Mouse (Mus musculus) skeletal muscle tissue, adult 2 months (tissue): Measurements from ENCODE around the gene Lin28b.

Experiments
- DNase-seq: peaks from one replicate; pipeline ENCODE4 v3.0.0-alpha.2; 2012; ENCODE audit warnings: low read depth, low spot score

Gene Lin28b

DNA sequence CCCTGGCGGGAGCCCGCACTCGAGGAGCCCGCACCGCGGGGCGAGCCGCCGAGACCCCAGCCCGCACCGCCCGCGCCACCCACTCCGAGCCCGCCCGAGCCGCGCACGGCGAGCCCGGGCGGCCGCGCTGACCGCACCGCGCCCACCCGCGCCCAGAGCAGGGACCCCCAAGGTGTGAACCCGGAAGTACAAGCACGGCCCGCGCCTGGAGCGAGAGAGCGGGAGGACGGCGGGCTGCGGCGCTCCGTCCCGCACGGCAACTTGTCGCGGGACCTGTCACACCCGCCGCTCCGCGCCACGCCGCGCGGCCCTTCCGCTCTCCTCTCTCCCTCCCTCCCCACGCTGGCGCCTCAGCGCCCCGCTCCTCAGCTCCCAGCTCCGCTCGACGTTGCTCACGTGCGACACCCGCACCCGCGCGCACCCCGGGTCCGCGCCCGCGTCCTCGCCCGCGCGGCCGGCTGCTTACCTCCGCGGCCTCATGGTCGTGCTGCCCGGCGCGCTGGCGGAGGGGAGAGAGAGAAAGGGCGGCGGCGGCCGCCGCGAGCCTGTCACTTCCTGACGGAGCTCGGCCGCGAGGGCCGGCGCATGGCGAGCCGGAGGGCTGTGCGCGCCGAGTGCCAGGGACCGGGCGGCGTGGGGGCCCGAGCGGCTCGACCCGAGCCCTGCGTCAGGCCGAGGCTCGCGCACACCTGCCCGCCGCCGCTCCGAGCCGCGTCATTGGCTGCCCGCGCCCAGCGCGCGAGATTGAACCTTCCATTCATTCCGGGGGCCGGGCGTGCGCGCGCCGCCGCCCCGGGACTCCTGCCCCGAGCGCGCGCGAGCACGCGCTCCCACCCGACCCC, at the start of gene Lin28b:
Gene Lin28b, minus strand, starts transcription at position 635 of the 842 bp plus-strand sequence.
- DNase-seq, result no peak

DNA sequence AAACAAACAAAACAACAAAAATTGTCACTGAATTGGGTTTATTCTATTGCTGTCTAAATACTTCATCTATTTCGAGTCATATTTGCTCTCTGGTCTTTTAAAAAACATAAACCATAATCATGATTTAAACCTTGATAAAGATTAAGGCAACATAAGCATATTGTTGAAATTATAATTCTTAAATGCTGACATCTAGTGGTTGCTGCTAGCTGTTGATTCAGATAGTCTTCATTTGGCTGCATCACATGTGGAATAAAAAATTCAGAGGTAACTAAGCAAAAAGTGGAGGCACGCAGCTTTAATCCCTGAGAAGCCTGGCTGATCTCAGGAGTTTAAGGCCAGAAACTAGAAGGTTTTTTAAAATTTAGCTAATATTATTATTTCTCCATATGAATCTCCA, 25.6 kb upstream of the Lin28b start:
- DNase-seq, result no peak

DNA sequence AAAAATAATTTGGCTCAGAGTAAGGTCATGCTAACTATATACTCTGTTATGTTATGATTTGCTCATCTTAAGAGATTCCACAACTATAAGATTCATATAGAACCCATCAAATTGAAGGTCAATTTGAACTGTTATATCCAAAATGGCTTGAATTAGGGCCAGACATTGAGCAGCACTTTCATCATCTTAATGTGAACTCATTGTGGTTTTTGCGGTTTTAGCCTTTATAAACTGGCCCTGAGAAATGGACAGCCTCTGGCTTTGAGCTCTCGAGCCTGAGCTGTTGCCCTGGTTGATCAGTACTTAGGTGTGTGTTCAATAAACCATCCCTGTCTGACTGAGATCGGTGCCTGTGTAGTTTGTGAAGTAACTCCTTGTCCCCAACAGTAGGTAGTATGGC, 24.5 kb upstream of the Lin28b start:
- no peak for DNase-seq

DNA sequence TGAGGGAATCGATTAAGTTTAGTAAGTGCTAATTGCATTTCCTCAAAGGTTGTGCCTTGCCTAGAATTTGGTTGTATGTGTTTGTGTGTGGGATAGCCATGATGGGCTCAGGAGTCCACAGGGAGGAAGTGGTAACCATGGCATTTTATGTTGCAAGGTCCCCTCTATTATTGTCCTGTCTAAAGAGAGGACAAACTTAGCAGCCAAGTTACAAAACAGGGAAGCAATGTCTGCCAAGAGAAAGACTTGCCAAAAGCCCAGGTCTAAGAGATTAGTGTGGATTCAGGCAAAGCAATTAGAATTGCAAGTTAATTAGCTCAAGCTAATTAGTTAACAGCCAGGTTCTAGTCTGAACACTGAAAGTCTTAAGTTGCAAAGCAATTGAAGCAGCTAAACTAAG, 14.1 kb upstream of the Lin28b start:
- DNase-seq, result no peak

DNA sequence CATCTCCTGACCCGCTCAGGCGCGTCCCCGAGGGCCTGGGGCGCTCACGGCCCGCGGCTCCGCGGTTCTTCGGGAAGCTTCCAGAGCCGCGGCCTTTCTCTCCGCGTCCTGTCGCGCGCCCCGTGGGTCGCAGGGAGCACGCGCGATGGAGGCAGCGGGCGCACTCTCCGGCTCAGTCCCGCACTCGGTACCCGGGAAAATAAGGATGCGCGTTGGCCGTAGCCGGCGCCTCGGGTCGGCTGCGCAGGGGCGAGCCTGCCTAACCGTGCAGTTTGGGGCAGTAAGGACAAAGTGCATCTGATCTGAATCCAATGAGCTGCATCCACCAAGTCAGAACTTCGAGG, 380 bp upstream of the Lin28b start:
- DNase-seq, result no peak

DNA sequence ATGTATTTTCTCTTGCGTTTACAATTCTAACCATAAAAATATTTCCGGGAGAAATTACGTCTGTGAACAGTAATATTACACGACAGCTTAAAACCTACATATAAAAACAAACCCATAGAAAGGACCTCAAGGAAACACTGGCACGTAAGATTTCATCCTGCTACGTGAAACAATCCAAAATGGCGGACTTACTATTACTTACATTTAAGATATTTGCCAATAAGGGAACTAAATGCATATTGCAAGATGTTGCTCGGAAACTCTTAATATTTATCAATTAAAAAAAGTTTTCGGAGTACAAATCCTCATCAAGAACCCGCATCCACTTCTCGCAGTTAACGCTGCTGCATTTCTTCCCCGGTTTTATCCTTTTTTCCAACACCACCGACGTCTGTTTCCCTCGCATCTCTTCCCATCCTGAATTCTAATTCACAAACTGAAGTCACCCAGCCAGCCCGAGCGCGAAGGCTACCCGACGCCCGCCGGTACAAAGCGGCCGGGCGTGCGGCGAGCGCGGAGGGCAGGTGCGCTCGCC, 902 bp downstream of the Lin28b start:
- no peak for DNase-seq

DNA sequence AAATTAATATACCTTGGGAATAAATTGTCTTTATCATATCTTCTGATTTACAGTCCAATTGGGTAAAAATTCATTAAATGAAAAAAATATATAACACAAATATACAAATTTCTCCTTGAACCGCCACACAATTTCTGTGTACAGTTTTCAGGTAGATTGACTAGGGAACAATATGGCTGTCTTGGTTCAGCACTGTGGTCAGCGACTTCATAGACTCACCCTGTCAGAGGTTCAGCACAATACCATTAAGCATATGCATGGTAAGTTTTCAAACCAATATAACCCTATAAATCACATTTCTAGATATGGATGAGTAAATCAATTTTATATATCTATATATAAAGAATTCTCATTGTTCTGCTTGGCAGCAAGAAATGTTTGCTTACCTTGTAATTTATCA, 3.0 kb downstream of the Lin28b start:
- DNase-seq, result no peak

DNA sequence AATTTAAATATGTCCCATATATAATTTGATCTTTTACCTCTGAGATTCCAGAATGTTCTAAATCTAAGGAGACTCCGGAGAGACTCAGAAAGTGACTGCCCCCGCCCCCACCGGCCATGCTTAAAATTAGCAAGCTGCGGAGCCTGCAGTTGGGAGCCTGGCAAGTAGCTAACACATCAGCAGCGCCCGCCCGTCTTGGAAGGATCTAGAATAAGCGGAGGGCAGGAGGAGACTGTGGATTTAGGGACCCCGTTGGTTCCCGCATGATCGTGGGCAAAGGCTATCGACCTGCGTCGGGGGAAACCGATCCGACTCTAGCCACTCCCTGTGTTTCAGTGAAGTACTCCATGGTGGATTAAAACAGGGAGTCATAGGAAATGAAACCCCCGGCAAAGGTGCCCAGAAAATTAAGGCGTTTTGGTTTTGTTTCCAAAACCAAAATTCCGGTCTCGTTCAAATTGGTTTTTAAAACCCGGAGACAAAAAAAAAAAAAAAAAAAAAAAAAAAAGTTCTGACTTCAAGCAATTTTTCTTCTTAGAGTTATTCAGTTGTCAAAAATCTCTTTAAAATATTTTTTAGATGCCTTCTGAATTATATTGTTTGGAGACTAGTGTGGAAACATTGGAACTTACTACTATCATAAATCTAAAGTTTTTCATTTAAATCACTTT, 12.4 kb downstream of the Lin28b start:
- no peak for DNase-seq

DNA sequence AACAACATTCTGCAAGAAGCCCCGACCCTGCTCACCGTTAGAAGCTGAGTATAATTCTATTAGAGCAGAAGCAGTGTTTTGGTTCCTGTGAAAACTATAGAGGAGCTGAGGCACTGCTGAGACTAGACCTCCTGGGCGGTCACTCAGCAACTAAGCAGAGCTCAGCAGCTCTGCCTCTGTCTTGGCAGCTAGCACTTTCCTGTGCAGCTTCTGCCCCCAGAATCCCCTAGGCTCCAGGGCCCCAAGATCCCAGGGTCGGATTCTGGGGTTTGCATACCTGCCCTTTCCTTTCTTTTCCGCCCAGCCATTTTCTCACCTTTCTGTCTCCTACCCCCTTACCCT, 13.1 kb downstream of the Lin28b start:
- no peak for DNase-seq

DNA sequence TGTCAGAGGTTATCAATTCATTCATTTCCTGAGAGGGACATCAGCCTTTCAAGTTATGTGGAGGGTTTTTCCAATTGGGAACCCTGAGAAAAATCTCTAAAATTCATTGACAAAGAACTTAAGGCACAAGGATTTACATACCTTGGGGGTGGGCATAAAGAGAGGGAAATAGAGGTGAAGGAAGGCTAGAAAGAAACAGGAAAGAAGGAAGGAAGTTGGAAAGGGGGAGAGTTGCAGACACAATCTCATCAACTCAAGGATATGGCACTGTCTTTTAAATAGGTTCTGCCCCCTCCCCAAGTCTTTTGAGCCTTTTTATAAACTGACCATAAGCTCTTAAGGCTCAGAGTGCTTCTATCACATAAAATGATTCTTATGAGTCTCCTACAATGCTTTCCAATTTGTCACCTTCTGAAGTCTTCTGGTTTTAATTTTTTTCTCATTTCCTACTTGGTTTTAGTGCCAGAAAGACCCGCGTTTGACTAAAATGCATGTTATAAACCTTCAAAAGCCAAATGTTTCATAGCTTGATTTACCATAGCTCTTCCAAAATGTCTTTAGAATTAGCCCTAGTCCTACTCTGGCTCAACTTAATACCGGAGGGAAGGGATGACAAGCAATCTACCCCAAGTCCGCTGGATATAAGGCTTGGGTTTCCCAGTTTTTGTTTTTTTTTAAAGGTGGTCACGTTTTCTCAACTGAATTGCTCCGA, 13.6 kb downstream of the Lin28b start:
- DNase-seq, result no peak

DNA sequence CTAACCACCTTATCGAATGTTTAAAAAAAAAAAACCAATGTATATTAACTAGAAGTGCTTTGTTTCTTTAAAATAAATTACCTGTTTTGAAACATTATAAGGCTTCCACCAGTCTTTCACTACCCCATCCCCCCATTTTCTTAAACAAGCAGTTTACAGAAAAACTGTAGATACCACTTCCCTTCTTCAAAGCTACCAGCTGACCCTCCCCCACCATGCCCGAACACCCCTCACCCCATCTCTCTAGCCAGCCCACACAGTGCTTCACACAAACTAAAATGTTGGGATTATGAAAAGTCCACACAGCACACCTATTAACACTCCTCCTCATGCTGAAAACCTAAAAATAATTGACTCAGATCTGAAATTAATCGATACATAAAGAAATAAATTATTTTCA, 14.9 kb downstream of the Lin28b start:
- no peak for DNase-seq

DNA sequence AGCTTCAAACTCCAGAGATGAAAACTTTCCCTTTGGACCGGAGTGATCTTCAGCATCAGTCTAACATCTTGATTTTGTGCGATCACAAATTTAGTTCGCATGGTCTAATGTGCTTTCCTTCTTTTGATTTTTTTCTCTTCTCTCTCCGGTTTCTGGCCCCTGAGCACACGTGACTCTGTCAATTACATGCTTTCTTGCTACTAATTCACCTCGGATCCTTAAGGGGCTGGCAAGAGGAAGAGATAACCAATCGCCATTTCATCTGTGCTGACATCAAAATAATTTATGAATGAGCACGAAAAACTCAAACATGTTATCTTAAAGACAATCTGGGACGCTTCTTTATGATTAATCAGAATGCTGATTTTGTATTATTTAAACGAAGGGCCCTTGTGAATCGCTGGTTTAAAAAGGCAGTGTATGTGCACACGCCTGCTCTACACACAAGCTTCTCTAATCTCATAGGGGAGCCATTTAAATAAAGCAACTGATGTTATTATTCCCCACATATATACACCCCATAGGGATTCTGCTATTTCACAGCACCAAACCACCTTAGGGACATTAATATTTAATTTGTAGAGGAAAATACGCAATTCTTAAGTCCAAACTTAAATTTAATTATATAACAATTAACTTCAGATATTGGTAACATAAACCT, 16.0 kb downstream of the Lin28b start:
- no peak for DNase-seq

DNA sequence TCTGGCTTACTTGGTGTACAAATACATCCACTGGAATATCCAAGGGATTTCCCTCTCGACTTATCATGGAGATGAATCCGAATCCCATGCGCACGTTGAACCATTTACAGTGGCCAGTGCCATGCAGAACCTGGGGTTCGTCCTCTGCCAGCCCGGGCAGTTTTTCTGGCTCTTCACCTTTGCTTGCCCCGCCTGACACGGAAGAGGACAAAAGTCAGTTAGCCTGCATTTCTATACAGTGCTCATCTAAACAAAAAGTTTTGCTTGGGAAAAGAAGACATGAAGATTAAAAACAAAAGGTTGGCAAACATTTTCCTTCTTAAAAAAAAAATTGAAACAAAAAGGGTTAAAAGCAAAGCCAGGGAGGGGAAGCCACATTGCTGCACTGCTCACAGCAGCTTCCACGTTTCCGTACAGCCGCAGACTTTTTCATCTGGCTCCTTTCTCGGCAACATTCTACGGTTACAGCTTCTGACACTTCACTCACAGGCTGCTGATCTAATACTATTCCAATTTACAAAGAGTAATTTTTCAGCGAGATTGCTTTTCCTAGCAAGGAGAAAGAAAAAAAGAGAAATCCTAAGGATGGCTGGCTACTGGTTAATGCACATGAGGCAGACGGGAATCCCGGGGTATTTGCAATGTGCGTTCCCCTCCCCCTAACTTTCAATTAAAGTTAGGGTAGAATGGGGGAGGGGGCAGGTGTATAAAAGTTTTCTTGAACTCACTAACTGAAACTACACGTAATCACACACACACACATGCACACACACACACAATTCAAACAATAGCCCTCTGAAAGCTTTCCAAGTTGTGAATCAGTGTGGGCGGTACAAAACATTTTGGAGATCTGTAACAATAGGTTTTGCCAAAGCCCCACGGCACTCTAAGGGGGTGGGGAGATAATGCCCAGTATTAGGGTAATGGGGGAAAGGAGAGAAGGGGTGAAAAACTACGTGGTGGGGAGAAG, 16.9 kb downstream of the Lin28b start:
- no peak for DNase-seq

DNA sequence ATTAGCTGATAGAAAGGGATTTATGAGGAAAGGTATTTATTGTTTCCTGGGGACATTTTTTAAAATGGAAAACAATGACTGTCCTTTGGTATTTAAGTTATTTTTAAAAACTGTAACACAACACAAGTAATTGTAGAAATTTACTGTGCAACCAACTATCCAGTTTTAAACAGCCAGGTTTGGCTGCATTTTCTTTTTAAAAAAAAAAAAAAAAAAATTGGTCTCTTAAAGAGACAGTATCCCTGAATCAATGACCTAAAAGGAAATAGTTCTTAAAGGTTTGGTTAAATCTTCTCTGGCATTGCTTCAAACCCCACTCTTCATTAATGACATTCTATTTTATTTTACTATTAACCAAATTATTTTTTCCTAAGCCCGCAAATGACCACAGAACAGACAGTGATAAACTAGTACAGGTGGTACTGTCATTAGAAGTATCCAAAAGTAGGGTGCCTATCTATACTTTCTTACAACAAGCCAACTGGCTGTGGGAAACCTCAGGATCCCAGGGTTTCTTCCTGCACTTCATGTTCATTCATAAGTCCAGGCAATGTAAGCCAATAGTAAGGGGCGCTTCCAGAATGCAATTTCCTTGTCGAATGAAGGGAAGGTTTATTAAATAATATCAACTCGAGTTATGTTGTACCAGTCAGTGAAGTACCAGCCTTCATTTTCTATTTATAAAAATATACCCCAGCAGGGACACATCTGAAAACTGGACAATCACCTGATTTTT, 17.8 kb downstream of the Lin28b start:
- no peak for DNase-seq

DNA sequence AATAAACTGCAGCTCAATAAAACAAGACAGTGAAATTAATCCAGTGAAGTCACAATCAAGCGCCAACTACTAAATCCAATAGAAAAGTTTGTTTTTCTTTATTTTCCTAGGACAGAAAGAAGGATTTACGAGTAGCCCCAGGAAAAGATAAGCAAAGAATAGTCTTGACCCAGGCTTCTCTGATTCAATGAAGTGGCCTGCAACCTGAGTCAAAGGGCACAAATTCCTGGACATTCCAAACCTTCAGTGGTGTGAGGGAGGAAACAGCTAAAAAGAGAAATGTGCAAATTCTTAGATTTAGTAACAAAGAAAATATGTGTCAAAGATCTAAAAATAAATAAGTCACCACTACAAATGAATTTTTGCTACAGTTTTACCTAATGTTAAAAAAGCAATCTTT, 27.6 kb downstream of the Lin28b start:
- no peak for DNase-seq

DNA sequence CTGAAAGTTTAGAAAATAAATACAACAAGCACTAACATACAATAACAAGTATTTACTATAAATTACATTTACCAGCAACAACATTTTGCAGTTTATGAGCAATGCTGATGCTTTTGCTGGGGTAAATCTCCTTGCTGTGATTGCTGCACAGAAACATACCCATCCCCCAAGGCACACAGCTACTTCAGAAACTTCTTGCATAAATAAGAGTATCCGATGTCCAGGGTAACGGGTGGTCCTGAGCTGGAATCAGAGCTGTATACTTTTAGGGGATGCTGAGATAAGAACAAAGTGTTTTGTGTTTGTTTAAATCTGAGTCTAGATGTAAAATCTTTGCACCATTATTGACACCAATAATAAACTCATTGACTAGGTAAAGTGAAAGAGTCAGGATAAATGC, 28.1 kb downstream of the Lin28b start:
- no peak for DNase-seq

DNA sequence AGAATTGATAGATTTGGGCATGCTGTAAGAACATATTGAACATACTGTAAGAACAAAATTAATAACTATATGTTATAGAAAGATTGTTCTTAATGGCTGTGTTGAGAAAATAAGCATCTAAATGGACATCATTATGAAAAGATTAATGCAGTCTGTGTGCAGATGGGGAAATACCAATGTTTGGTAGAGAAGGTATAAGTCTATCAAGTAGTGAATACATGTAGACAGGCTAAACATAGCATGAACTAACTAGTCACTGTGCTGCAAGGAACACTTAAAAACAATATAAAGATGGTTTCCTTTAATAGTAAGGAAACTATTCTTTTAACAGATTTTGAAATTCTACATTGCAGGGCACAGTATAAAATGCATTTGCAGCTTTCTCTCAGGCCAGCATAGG, 39.6 kb downstream of the Lin28b start:
- DNase-seq, result no peak

DNA sequence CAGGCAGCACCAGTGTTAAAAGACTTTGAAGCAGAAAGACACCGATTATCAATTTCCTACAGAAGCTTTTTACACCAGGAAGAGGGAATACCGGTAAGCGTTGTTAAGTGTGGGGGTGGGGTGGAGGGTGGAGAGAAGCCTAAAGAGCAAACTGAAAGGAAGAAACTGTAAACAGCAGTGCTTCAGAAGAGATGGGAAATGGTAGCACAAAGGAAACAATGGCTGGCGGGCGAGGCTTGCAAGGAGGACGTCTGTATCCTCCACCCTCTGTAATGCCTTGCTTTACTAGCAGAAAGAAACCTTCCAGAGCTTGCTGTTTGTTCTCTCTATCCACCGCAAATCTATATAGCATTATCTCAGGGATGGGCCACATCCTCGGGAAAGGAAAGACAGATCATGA, 40.0 kb downstream of the Lin28b start:
- DNase-seq, result no peak

DNA sequence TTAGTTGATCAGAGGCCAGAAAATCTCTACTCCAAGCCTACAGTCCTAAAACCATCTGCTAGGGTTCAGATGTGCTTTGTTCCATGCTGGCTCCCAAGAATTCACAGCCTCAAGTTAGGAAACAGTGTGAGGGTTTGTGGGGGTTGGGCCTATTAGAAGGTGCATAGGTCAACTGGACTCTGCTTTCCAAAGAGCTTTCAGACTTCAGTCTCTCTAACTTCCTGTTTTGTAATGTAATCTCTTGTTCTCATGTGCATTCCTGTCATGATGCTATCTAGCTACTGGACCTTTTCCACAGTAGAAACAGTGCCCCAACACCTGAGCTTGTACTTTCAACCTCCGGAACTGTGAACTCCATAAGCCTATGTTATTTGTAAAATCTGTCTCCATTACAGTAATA, 63.8 kb downstream of the Lin28b start:
- no peak for DNase-seq

DNA sequence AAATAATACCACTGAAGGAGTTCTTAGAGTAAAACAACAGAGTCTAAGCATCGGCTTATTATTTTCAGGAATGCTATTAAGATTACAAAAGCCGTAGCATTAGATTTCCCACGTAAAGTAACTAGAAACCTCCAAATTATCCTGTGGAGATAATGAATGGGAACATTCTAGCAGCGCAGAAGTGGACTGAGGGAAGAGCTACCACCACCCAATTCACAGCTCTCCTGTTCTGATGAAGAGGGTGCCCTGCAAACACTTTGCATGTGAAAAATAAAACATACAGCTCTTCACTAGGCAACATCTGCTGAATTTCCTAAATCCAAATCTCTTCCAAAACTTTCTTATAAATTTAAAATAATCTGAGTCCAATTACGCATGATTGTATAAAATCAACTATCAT, 74.1 kb downstream of the Lin28b start:
- DNase-seq, result no peak
